Mouse (Mus musculus) cerebellum, adult 11 months (tissue): ENCODE measurements around the gene Slc16a12.
A peak's percentile ranks its signal among the peaks of the same experiment; 100 is the strongest.

ENCODE experiments used
- DNase-seq: peaks from one replicate; pipeline ENCODE4 v3.0.0; 2022

Slc16a12 gene

DNA sequence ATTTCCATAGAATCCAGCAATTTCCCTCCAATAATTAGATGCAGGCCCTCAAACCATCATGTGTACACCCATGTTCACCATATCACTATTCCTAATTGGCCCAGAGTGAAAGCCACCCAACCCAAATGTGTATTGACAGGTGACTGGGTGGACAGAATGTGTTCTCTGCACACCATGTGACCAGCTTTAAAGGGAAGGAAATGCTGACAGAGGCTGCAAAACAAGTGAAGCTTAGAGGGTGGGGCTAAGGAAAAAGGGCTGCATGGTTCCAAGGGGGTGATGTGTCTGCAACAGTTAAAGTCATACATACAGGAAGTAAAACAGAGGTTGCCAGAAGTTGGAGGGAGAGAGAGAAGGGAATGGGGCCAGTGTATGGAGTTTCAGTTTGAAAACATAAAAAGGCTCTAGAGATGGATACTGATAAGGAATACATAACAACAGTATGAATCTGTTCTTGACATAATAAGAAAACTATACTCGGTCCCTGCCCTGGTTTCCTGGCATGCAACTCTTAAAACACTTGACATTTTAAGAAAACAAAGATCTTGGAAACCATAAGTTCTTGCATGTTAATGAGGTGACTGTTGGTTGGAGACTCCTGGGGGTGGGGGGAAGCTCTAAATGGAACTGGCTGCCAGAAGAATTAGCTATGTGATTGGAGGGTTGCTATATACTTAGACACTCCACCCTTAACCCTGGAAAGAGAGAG, 20.7 kb downstream of the Slc16a12 start:
- DNase-seq = no peak

DNA sequence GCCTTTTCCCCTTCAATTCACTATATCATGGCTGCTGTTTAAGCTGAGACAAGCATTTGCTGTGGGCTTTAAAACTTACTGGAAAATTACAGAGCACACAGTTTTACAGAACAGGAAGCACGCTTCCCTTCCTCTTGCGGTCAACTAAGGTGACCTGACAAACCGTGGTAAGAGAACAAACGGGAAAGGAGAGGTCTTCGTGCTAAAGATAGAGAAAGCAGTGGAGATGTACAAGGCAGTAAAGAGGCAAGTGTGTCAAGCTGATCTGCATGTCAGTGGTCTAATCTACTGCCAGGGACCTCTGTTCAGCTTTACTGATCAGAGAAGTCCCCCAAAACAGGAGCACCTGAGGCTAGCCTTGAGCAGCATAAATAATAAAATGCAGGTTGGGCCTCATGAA, 21.7 kb downstream of the Slc16a12 start:
- no peak for DNase-seq

DNA sequence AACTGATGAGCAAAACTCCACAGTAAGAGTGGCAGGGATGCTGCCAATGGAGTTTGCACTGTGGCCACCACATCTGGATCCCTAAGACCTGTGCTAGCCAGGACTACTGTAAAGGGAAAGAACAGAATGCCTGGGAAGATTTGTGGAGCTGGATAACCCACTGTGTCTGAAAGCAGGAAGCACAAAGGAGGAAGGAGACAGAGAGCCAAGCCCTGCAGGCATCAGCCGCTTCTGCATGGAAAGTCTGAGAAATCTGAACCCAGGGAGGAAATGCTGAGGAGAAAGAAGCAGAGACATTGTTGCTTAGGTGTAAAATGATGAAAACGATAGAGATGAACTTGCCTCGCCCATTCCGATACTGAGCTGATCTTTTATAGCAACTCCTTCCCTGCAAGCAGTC, 22.5 kb downstream of the Slc16a12 start:
- DNase-seq = no peak

DNA sequence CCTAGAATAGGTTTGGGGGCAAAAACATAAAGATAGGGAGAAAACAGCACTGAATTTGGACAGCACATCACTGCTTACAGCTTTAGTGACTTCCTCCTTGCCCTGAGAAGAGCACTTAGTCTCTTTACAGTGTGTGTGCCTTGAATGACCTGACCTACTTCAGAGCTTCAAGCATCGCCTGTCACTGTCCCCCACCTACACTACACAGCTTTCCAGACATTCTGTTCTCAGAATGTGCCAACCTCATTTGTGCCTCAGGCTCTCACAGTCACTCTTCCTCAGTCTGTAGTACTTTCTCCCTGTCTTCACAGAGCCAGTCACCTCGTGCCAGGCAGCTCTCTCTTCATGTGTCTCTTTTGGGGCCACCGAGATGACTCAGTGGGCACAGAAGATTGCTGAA, 24.5 kb downstream of the Slc16a12 start:
- DNase-seq = no peak

DNA sequence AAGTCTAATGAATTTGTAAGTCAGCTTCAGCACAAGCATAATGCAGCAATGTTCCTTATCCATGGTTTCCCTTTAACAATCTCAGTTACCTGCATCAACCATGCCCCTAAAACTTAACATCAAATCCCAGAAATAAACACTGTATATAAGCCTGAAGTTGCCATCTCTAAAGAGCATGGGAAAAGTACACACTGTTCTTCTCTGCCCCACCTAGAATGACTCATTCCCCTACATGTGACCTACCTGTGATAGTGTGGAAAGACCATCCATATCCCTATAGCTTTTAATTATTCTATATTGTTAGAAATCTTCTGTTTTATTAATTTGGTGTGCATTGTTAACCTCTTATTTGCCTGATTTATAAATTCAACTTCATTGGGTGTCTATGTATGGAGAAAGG, 27.0 kb downstream of the Slc16a12 start:
- DNase-seq = no peak

DNA sequence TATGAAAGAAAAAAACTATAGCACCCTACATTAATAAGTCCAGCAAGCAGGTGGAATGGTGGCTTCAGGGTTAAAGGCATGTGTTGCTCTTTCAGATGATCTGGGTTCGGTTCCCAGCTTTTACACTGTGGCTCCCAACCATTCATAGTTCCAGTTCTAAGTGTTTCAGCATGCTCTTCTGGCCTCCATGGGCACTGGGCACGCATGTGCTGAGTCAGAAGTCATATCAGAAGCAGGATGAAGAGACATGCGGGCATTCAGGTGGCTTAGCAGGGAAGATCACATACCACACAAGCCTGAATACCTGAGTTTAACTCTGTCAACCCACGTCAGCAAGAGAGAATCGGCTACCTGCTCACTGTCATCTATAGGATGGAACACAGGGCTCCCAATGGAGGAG, 28.1 kb downstream of the Slc16a12 start:
- no peak for DNase-seq

DNA sequence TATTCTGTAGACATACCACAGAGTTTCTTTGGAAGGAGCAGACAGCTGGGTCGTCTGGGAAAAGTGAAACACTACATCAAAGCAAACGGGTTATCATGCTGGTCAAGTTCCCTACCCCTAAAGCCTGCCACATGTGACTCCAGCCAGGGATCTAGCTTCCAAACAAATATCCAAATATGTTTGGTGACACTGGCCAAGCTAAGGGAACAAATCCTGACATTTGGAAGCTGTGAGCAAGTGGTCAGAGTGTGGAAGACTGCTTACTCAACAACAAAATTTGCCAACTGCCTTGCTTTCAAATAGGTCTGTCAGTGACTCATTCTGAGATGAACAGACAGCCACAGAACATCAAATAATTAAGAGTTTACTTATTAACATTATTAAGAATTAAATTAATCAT, 28.6 kb downstream of the Slc16a12 start:
- DNase-seq = no peak

DNA sequence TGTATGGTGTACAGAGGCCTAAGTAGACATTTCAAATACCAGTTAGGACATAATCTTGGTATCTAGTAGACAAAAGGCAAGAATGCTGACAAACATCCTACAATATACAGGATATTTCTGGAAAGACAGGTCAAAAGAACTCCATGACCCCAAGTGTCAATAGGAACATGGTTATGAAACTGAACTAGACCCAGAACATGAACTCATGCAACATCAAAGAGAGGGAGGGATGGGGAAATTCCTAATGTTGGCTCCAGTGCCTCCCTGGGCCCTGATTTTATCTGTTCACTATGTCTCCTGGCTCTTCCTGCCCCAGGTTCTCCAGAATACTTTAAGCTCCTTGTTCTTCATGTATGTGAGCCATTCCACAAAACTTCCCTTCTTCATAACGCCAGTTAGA, 31.2 kb downstream of the Slc16a12 start:
- DNase-seq = no peak

DNA sequence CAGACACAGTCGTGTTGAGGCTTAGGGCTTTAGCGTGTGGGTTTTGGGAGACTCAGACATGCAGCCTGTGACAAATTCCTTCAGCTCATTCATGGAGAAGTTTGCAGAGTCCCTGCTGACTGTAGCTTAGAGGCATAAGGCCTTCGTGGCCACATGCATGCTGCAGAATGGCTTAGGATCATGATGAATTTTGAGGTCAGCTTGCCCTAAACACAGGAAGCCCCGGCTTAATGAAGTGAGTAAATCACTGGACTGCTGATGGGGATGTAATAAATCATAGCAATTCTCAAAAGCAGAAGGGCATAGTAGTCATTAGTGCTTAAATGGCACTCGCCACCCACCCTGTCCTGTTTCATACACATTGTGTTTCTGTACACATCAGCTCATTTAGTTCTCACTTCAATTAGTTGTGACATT, 32.8 kb downstream of the Slc16a12 start:
- no peak for DNase-seq

DNA sequence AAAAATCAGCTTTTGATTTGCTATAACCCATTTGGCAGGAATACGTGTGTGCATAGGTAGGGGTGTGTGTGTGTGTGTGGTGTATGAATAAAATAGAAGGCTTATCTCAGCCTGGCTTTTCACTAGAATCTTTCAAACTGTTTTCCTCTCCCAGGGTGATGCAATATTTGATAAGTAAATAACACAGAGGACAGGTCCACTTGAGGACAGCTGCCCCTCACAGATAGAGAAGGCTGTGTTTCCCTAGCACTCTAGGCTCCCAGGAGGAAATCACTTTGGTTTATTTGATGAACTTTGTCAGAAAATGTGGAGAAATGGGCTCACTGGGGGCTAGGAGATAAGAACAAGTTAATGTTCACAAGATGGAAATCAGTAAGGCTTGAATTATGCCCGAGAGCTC, 35.0 kb downstream of the Slc16a12 start:
- no peak for DNase-seq

DNA sequence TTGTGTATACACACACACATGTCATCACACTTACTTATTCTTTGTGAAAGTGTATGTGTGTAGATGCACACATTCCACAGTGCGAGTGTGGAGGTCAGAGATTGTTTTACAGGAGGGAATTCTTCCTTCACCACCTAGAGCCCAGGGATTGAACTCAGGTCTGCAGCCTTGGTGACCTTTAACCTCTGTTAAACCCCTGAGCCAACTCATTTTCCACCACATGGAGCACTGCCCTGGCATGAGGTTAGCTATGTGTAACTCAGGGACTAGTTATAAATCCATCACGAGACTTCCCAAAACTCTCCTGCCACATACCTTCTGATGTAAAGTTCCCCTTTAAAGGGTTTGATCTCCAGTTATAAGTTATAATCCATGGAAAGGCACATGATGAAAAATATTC, 38.9 kb downstream of the Slc16a12 start:
- no peak for DNase-seq

DNA sequence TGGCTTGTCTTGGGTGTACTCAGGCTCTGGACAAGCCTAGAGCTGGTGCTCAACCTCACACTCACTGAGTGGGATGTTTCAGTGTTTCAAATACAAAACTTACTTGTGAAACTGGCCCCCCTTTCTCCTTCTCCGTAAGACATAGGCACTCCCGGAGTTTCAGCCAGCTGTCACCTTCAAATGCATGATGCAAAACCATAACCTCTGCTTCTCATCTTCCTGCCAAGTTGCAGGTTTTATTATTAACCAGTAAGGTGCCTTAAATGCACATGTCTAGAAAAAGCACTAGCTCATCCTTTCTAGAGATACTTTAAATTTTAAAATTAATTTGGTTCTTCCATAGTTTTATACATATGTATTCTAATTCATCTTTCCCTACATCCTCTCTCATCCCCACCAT, 39.5 kb downstream of the Slc16a12 start:
- no peak for DNase-seq

DNA sequence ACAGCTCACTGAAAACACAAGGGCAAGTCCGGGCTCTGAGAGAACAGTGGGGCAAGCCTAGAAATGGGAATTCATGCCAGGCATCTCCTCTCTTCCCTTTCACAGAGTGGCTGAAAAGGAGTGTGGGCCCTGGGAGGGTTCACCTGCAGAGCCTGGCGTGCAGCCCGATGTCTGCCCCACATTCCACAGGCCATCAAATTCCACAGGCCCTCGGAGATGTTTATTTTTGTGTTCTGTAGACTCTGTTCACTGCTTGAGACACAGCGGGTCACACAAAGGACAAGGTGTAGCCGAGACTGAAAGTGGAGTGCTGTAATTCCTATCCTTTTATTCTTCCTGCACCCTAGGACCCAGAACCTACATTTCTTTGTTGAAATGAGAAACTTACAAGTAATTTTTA, 40.8 kb downstream of the Slc16a12 start:
- no peak for DNase-seq

DNA sequence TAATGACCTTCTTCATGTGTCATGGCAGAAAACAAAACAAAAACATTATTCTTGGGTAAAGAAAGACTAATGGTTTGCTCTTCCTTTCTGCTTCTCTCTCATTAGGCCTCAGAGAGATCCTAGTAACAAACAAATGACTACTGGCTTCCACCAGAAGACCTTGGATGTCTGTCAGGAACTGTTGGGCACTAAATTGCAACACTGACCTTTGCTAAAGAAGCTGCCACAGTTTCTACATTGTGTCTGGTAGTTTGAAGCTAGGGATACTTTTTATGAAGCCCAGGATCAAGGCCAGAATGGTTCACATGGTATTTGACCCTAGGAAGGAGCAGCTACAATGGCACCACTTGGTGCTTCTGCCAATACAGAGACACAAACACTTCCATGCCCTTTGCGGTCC, 41.9 kb downstream of the Slc16a12 start:
- no peak for DNase-seq

DNA sequence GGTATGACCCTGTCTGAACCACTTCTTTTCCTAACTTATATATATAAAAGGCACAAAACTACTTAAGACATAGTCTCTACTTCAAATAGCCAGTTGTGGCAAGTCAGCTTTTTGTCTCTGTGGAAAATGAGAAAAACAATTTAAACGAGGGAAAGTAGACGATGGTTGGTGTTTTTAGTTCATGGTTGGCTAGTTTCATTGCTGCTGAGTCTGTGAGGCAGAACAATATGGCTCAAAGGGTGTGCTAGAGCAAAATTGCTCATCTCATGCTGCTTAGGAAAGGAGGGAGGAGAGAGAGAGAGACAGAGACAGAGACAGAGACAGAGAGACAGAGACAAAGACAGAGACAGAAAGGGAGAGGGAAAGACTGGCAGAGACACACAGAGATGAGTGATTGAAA, 47.8 kb downstream of the Slc16a12 start:
- no peak for DNase-seq

DNA sequence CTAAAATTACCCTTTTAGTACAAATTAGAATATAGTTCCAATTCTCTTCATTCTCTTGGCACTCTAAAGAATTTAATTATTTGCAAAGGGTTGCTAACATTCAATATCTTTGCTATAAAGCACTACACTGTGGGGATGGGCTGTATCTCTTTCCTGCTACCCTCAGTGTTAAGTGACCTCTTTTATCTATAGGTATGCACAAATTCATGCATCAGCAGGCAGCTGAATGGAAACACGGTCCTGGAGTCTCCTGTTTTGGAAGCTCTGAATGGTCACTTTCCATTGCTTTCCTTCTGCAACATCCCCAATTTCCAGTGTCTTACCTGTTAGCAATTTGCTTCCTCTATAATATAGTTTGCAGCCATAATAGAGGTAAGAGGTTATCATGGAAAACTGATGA, 48.2 kb downstream of the Slc16a12 start:
- no peak for DNase-seq

DNA sequence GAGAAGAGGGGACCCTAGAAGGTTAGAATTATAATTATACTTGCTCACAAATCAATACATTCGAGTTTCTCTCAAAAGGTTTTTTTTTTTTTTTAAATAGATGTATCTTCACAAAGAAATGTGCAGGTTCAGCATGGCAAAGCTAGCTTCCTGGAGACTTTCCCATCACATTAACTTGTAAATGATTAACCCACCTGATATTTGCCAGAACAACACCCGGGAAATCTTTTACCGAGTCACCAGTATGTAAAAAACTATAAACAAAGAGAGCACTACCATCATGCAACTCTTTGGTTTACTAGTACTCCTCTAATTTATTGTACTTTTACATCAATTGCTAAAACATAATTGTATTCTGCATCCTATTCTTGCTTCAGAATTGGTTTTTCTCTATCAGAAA, 48.7 kb downstream of the Slc16a12 start:
- no peak for DNase-seq

DNA sequence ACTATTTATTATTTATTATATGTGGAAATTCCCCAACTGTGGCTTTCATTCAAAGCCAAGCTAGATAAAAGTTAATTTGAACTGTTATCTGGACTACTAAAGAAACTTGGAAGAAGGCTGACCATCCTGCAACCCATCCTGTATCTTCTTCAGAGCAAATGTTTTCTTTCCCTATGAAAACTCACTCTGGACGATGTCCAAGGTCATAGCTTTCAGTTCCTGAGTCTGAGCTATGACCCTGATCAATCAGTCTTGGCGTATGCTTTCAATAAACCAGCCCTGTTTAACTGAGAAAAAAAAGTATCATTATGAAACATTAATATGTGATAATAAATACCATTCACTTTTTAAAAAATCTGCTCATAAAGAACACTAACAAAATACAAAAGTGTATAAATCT, 49.6 kb downstream of the Slc16a12 start:
- no peak for DNase-seq

DNA sequence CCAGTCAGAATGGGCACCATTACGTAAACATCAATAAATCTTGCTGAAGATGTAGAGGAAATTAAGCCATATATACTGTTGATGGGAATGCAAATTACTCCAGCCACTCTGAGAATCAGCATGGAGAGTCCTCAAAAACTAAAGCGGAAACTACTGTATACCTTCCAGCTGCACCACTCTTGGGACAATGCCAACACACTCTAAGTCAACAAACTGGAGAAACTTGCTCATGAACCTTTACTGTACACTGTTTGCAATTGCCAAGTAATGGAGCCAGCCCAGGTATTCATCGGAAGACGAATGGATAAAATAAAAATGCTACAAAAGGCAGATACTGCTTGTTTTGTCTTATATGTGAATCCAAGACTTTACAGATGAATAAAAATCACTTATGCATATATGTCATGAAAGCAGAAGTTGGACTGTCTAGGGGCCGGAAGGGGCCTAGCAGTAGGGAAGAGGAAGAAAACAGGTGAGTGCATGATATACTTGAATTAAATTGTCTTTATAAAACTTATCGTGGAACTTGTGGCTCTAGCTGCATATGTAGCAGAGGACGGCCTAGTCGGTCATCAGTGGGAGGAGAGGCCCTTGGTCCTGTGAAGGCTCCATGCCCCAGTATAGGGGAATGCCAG, 50.6 kb downstream of the Slc16a12 start:
- DNase-seq = no peak

DNA sequence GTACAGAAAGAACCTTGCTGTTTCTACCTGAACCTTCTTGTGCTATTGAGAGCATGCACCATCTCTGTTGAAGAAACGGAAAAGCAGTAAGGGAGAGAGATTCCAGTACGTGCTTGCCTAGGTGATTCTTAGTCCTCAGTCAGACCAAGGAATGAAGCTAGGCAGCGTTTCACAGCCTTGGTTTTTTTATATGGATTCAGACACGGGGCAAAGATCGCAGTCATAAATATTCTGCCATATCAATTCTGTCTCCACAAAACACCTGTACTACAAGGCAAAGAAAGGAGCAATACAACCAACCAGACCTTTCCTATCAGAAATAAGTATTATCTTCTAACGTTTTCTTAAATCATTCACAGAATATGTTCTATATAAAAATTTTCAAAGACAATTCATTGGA, 55.7 kb downstream of the Slc16a12 start:
- DNase-seq = no peak

DNA sequence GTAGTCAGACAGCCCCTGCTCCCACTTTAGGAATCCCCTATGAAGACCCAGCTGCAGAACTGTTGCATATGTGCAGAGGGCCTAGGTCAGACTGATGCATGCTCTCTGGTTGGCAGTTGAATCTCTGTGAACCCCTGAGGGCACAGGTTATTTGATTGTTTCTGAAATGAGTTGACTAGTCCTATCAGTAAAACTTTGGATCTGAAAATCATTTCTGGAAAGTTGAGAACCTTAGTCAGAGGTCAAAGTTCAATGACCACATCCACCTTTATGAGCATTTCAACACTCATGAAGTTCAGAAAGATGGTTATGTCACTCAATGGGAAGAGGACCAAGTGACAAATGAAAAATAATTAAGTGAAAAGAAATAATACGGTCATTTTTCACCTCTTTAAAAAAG, 61.6 kb downstream of the Slc16a12 start:
- no peak for DNase-seq

DNA sequence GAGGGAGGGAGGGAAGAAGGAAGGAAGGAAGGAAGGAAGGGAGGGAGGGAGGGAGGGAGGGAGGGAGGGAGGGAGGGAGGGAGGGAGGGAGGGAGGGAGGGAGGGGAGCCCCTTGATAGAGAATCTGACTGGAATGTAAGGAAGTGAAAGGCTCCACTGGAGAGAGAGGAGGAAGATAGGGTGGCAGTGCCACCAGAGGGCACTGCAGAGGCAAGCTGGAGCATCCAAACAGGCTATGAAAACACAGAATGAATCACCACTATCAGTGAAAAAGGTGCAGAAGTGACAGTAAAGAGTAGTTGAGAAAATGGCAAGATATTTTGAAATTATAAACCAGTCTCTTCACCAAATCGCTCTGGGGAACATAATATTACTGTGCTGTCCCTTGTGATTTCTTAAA, 62.2 kb downstream of the Slc16a12 start:
- DNase-seq = no peak

DNA sequence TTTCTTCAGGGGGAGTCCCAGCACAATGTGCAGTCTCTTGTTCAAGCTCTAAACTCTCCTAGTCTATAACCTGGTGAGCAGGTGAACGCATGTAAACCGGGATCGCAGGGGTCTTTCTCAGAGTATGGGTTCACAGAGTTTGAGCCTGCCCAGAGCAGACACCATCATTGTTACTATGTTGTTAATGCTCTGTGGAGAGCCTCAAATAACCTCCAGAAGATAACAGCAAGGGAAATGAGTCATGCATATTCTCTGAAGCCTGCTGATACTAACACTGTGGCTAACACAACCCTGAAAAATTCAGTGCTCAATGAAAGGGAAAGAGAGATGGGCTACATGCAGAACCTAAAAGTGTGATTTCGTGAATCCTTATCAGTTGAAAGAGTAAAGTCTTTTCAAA, 68.7 kb downstream of the Slc16a12 start:
- no peak for DNase-seq

DNA sequence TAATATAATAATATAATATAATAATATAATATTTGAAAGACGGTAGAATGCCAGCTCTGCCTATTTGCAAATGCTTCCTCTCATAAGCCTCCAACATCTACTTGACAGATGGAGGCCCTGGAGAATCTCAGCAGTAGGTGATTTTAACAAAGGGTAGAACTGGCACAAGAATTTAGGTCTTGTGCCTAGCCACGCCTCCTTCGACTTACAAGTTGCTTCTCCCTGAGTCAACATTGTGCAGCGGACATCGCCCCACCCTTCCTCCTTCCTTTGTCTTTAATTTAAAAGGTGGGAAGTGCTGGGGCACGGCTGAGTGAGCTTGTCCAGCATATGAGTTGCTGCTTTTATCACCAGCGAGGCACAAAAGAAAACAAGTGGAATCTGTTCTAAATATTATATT, 73.6 kb downstream of the Slc16a12 start:
- DNase-seq = peak; percentile 9

DNA sequence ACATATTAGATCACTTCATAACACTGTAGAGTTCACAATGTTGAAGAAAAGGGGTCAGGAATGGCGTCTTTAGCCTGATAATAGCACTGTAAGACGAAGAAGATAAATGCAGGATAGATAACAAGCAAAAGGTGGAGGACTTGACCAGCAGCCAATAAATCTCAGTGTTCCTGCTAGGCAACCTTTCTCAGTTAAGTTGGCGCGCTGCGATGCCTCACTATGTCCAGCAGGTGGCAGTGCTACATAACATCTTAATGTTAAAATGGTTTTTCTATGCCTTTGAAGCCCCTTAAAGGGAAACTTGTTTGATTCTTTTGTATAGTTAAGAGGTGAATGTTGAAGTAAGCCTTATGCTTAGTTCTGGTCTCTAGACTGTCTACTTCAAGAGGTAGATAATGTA, 81.0 kb downstream of the Slc16a12 start:
- peak; percentile 43 for DNase-seq
